Mouse (Mus musculus) right cerebral cortex, adult 2 months (tissue): ENCODE measurements at regions not wholly inside any gene's neighbourhood (a gene's known extent, or its start where the extent isn't known, plus 50 kb on each side); places are given as distances from the start of the nearest gene placed in this dataset.
A peak's percentile ranks its signal among the peaks of the same experiment; 100 is the strongest.
"Not testable (repeated sequence)": the region's sequence is repeated elsewhere in the genome, so short reads cannot be mapped to it uniquely, and the experiment has no call there.

Experiments used
- DNase-seq, 2 experiments: peaks; one replicate each; pipeline ENCODE4 v3.0.0; 2021 to 2022; ENCODE audit warnings: low spot score in 2 of 2

- no peak for DNase-seq
Observed at GRCm38 (mm10) chr10:10116442-10116841, 215.6 kb upstream of the Stxbp5 start.

GRCm38 (mm10) chr10:10113256-10113655 lies 212.4 kb upstream of the Stxbp5 start:
- no peak for DNase-seq

GRCm38 (mm10) chr10:10111055-10111454 lies 210.2 kb upstream of the Stxbp5 start:
- no peak for DNase-seq

DNA sequence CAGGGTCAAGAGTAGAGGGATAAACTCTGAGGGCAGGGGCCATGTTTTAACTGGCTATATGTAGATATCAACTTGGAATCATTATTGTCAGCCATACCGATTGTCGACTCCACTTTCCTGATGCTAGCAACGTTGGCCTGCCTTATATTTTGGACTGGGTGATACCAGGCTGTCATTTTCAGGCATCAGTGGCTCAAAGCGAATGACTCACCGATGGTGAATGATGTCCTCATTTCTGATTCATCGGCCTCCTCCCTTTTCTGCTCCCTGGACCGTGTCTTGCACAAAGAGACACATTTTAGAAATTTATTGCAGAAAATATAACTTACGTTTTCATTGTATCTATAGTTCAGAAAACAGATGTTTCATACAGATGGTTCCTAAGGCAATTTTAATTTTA lies 209.0 kb upstream of the Stxbp5 start:
- peak in 1 of 2 experiments; percentile 13 for DNase-seq

DNA sequence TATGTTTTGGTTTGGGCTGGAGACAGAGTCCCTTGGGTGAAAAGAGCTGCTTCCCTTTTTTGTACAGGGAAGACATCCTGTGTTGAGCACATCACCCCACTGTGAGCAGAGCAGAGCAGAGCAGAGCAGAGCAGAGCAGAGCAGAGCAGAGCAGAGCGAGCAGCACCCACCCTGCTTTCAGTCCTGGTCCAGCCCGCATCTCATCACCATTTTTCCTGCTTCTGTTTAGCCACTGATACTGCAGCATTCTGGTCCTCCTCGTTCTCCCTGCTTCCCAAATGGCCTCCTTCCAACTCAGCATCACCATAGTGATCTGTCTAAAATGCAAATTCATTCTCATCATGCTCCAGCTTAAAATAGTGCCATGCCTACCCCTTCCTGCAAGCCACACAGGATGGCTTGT lies 206.2 kb upstream of the Stxbp5 start:
- peak; percentile 76 to 82 for DNase-seq

DNA sequence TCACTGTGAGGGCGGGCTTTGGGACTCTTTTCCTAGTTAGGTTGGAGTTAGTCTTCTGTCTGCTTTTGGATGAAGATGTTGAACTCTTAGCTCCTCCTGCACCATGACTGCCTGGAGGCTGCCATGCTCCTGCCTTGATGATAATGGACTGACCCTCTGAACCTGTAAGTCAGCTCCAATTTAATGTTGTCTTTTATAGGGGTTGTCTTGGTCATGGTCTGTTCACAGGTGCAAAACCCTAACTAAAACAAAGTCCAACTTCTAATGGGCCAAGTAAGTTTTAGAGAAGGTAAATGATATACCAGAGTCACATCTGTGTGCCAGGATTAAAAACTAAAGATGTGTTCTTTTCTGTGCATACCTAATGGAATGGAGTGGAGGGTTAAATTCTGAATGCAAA lies 205.8 kb upstream of the Stxbp5 start:
- DNase-seq, result no peak

DNA sequence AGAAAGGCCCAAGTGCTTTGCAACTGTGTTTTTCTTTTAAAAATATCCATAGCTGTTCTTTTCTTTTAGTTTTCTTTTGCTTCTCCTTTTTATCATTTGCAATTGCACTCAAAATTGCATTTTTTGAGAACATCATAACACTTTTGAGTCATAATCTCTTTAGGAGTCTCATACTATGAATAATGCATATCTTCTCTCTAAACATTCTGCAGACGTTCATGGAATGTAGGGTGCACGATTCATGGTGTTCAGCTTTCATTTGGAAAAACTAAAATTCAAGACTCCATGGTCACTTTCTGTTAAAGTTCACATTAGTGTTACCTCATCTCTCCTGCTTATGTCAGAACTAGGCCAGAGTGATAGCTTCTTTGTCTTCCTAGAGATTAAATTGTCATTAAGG lies 200.8 kb upstream of the Stxbp5 start:
- no peak for DNase-seq

DNA sequence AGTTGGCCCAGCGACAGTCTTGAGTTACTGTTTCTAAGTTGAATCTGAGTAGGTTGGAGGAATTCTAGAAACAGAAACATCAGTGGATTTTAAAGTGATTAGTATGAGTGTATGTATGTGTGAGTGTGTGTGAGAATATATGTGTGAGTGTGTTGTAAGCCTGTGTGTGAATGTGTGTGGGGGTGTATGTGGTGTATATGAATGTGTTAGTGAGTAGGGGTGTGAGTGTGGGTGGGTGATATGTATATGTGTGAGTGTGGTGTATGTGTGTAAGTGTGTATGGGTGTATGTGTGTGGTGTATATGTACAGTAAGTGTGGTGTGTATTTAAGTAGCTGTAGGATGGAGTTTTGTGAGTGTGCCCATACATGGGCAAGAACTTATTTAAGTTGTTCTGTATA lies 197.6 kb upstream of the Stxbp5 start:
- DNase-seq, result no peak

DNA sequence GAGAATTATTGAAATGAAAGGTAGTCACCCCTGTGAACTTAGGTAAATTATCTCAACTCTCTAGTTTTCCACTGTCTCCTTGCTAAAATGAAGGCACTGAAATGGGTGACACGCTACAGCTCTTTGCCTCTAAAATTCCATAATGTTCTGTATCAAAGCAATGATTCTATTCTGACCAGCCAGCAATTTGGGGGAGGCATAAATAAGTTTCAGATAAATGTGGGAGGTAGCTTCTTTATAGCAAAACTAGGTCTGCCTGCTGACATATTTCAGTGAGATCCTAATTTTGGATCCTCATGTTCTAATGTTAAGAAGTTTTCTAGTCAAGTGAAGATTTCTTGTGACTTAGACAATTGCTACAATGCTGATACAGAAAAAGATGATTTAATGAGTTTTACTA lies 193.2 kb upstream of the Stxbp5 start:
- no peak for DNase-seq

- peak; percentile 48 to 50 for DNase-seq
Observed at GRCm38 (mm10) chr10:10093713-10094112, 192.8 kb upstream of the Stxbp5 start.

DNA sequence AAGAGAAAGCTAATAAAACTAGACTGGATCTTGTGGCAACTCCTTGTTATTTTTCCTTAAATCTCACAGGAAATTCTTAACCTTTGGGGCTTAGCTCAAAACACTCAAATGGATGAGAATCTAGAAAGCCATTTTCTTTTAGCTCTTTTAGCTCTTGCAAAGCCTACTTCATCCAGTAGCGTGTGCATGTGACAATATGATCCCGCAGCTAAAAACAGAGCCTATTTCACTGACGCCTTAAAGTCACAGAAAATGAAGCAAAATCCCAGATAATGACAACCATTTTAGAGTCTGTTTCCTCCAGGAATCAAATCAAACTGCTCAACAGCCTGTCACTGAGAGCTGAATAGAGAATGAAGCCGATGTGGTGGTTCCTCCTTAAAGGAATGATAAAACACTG lies 185.1 kb upstream of the Stxbp5 start:
- DNase-seq, result no peak

GRCm38 (mm10) chr10:10070146-10070545 lies 169.3 kb upstream of the Stxbp5 start:
- no peak for DNase-seq

- not testable (repeated sequence) for DNase-seq
Observed at GRCm38 (mm10) chr10:10069704-10070103, 168.8 kb upstream of the Stxbp5 start.

DNA sequence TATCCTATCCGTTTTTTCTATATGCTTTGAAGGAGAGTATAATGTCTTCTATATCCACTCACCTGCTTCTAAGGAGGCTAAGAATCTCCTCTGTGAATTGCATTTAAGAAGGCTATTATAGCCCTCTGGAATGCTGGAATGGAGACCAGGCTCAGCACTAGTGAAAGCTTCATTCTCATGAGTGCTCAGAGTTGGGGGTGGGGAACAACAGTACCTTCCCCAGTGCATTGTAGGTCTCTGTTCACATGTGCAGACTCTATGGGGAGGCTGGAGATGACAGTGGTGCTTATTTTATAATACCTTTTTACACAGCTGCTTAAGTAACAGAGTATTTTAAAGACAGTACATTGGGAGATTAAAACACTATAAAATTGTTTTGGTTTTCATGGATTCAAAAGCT lies 145.9 kb upstream of the Stxbp5 start:
- DNase-seq, result no peak

DNA sequence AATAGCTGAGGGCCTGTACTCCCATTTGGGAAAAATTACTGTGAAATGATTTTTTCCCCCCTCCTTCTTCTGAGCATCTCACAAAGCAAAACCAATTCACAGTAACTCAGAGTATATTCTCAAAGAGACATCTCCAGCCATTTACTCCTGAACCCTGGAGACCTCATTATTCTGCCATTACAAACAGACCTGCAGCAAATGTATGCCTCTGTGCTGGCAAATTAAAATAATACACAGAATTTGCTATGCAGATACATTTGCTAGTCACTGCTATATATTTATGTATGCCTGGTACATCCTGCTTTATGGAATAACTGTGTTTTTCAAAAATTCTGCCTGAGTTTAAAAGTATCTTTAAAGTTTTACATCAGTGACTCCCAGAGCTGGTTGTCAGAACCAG lies 145.4 kb upstream of the Stxbp5 start:
- no peak for DNase-seq

DNA sequence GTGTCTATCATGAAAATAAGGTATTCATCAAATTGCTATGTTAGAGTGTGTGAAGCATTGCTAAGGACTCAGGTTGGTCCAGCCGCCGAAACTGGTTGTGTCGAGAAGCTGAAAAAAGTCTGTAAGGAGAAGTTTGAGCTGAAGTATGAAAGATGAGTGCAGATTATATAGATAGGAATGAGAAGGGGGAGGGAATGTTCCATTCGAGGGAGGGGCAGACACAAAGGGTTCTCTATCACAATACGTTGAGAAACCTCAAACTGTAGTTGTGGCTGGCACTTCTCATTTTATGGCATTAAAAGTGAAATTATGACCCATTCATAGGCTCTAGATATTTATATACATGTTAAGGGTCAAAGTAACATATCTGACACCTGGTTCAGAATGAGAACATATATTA lies 108.4 kb upstream of the Stxbp5 start:
- no peak for DNase-seq

GRCm38 (mm10) chr10:9998621-9999020 lies 97.7 kb upstream of the Stxbp5 start:
- no peak for DNase-seq

- no peak for DNase-seq
Observed at GRCm38 (mm10) chr10:9996211-9996610, 95.3 kb upstream of the Stxbp5 start.

DNA sequence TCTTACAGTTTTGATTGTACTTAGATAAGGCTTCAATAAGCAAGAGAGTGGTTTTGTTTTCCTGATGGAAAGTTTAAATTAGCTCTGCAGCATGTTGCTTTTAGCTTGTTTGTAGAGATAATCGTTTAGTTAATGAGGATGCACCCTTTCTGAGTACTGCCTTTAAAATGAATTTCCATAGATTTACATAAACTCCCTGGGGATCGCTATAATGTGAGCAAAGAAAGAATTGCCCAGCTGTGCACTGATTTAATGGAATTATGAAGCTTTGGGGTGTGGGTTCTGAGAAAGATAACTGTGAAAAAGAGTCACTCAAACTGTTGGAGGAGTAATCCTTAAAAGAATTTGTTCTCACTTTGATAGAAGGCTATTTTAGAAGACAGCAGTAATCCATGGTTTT lies 91.9 kb upstream of the Stxbp5 start:
- no peak for DNase-seq

- DNase-seq, result no peak
Observed at GRCm38 (mm10) chr10:9985407-9985806, 84.5 kb upstream of the Stxbp5 start.

DNA sequence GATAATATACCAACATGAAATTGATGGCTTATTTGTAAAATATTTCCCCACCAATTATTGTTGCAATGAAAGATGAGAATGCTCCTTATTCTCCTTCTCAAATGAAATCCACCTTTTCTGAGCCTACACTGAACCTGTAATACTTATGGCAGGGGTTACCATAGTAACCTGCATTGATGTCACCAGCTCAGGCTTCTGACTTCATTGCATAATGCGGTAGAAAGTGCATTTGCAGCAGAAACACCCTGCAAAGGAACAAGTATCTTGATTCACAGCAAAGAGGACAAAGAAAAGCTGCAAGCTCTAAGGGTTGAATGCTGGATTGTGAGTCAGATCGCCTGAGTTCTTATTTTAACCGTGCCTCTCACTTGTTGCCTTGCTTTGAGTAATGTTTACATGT lies 75.5 kb upstream of the Stxbp5 start:
- peak; percentile 31 to 44 for DNase-seq
